Mouse (Mus musculus) spleen, postnatal 36 days (tissue): ENCODE results near the gene Dhdh.
A peak's percentile ranks its signal among the peaks of the same experiment; 100 is the strongest.
"Not testable (repeated sequence)": the region's sequence is repeated elsewhere in the genome, so short reads cannot be mapped to it uniquely, and the experiment has no call there.

Experiments
- DNase-seq, 2 experiments: peaks; one replicate each; pipeline ENCODE4 v3.0.0; 2022; ENCODE audit warnings: low spot score in 2 of 2, mixed read lengths in 1 of 2

Gene Dhdh

DNA sequence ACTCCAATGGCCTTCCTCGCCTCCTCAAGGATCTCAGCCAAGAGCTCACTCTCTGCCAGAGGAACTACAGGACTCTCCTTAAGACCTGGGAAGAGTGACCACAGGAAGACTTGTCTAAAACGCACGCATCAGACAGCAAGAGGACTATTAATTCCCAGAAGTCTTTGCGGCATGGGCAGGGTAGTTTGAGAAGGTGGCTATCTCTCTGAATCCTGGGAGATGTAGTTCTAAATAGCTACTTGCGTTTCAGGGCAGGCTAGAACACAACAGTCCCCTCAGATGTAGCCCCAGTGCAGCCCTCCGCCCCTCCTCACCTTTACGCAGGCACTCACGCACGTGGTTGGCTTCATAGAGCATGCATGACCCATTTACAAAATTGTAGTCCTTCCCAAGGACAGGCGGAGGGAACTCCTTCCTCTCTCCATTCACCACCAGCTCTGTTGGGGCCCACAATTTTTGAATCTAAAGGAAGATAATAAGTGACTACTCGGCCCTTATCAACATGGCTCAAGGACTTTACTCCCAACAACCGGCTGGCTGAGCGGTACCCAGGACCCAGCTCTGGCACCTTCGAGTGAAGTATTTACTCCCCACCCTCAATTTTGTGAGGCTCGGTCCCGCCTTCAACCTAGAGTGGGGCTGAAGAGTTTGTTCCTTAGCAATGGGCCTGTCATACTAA lies 13.2 kb downstream of the Dhdh start:
- no peak for DNase-seq

DNA sequence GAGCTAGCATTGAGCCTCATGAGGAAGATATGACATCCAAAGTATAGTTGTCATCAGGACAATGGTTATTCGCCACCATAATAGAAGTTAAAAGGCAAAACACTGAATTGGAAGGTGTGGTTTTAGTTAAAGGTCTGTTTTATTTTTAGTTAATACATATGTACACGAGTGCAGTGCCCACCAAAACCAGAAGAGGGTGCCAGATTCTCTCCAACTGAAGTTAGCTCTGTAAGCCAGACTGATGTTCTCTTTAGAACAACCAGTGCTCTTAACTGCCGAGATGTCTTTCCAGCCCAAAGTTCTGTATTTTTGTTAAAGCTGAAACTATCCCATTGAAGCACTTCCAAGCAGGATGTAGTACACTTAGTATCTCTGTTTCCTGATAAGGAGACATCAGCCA lies 17.7 kb downstream of the Dhdh start:
- DNase-seq, result peak; percentile 58 to 72

DNA sequence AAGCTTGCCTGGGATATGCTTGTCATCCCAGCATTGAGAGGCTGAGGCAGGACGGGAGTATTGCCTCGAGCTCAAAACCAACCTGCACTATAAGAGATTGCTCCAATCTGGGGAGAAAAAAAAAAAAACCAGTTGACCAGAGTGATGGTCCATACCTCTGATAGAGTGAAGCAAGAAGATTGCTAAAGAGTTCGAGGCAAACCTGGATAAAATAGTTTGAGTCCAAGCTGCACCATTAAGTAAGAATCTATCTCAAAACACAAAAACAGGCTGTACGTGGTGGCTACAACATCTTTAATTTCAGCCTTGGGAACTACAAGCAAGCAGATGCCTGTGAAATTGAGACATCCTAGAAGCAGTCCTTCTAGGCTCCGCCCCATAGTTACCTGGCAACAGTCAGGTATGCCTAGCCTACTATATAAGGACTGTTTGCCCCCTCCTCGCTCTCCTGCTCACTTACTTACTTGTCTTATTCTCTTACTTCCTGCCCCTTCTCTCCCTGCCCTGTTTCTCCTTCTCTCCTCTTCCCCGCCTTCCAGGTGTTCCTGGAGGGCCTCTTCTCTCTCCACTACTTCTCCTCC lies 21.4 kb downstream of the Dhdh start:
- DNase-seq, result no peak

DNA sequence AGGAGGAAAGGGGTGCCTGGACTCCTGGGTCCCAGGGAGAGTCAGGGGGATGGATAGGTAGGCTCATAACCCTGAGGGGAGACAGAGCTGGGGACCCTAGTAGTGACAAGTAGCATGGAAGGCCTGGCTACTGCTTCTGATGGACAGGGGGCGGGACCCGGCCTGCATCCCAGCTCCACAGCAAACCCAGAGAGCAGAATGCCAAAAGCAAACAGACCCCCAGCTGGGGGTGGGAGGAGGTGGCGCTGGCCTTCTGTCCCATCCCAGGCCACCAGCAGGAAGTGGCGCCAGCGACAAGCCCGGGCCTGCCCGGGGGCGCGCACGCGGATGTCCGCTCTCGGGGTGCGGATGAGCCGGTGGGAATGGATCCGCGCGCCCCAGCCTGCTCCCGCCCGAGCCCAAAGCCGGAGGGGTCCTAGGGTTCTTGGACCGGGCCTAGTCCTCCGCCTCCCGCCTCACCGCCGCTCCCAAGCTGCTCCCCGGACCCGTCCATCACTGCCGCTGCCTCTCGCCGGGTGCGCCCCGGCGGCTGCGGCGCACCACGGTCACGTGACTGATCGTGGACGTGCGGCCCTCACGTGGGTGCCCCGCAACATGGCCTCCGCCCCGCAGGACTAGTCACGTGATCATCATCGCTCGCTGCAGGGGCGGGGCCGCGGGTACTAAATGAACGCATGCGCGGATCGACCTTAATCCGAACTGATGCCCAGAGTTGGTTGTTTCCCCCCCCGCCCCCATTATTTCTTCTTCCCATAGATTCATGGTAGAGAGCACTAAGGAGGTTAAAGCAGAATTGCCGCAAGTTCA lies 22.1 kb downstream of the Dhdh start, which contains the start of gene Bax:
Bax (minus strand) TSS at position 616 of the 807 bp plus-strand sequence.
- peak; percentile 92 to 96 for DNase-seq

DNA sequence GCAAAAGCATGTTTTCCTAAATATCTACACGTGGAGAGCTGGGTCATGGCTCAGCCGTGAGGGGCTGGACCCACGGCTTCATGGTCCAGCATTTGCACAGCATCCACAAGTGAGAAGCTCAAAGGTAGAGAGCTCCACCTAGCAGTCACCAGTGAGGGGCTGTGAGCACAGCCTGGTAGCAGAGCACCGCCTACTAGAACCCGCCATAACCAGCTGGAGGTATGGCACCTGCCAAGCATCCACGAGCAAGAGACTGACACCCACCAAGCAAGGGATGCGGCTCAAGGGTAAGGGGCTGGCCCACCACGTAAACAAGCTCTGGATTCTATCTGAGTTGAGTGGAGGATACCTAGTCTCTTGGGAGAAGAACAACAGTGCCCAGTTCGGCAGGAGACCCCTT lies 23.1 kb downstream of the Dhdh start:
- no peak for DNase-seq

- DNase-seq, result no peak
These were observed 23.5 kb downstream of the Dhdh start for GRCm38 (mm10) chr7:45465112-45465511.

DNA sequence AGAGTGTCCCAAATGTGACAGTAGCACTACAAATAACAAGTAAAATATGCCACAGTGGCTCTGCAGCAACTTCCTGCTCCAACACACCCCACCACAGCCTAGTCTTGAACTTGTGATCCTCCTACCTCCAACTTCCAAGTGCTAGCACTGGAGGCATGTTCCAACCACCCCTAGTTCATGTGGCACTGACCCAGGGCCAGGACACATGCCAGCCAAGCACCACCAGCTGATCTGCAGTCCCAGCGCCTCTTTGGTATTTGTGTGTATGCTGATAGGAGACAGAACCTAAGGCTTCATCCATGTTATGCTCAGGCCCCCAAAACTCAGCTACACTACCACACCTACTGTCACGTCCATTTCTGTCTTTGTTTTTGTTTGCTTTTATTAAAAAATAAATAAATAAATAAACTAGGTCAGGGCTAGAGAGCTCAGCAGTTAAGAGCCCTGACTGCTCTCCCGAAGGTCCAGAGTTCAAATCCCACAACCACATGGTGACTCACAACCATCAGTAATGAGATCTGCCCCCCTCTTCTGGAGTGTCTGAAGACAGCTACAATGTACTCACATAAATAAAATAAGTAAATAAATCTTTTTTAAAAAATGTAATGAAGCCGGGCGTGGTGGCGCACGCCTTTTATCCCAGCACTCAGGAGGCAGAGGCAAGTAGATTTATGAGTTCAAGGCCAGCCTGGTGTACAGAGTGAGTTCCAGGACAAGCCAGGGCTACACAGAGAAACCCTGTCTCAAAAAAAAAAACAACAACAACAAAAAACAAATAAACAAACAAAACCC lies 24.4 kb downstream of the Dhdh start:
- DNase-seq, result no peak

DNA sequence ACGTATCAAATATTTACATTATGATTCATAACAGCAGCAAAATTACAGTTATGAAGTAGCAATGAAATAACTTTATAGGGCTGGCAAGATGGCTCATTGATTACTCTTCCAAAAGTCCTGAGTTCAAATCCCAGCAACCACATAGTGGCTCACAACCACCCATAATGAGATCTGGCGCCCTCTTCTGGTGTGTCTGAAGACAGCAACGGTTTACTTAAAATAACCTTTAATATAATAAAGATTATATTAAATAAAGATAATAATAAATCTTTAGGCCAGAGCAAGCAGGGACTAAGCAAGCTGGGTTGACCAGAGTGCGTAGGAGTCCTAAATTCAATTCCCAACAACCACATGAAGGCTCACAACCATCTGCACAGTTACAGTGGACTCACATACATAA lies 25.7 kb downstream of the Dhdh start:
- not testable (repeated sequence) for DNase-seq

DNA sequence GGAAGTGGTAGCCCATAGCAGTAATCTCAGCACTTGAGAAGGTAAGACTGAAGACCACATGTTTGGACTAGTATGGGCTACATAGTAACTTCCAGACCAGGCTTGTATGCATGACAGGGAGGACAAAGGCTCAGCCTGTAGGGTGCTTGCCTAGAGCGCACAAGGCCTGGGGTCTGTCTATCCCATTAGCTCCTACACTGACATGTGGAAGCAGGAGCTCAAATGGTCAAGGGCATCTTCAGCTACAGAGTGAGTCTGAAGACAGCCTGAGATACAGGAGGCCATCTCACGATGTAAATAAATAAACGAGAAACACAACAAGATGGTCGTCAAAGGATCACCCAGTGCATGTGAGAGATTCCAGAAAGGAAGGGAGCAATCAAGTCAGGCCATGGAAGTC lies 26.3 kb downstream of the Dhdh start:
- no peak for DNase-seq

GRCm38 (mm10) chr7:45461781-45462180 lies 26.8 kb downstream of the Dhdh start:
- no peak for DNase-seq

DNA sequence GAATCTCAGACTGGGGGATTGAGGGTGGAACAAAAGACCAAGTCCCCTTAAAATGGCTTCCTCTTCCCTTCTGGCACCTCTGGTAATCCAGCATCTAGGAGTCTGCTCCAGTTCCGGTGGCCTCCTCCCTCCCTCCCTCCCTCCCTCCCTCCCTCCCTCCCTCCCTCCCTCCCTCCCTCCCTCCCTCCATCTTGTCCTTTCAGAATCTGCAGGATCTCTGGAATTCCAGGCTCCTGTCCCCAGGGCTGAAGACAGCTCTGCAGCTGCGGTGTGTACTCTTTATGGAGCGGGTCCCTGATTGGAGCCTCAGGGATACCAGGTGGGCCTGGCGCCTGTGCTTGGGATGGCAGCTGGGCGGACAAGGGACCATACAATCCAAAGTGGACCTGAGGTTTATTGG lies 27.3 kb downstream of the Dhdh start:
- DNase-seq, result no peak

DNA sequence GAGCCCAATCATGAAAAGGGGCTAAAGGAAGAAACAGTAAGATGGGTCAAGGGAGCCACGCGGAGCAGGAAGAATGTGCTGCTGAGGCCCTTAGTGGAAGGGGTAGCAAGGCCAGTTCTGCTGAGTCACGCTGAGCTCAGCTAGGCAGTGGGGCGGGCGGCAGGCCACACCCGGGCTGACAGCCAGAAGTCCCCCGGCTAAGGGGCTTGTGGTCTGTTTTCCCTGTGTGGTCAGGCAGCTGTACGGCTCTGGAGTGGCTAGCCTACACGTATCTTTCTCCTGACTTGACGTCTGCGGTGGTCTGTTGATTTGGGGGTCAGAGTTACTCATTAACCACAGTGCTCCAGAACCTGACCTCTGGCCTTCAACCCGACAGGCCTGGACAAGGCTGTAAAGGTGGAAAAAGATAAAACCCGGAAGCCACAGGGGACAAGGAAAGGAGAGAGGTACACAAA lies 27.7 kb downstream of the Dhdh start:
- DNase-seq, result peak; percentile 65 to 74

DNA sequence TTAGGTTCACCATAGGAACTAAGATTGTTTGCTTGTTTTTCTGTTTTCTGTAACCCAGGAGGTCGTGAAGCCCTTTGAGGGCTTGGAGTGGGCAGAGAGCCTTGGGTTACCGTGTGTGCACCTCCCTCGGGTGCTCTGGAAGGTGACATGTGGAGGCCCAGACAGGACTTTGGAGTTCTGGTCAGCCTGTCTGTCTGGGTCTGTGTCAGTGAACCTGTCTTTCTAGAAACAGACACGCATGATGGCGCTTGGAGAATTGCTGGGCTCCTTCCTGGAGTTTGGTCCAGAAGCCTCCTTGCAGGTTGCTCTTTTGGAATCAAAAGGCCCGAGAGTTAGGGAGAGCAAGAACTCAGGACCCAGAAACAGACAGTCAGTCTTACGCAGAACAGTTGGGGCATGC lies 28.2 kb downstream of the Dhdh start:
- DNase-seq, result no peak

DNA sequence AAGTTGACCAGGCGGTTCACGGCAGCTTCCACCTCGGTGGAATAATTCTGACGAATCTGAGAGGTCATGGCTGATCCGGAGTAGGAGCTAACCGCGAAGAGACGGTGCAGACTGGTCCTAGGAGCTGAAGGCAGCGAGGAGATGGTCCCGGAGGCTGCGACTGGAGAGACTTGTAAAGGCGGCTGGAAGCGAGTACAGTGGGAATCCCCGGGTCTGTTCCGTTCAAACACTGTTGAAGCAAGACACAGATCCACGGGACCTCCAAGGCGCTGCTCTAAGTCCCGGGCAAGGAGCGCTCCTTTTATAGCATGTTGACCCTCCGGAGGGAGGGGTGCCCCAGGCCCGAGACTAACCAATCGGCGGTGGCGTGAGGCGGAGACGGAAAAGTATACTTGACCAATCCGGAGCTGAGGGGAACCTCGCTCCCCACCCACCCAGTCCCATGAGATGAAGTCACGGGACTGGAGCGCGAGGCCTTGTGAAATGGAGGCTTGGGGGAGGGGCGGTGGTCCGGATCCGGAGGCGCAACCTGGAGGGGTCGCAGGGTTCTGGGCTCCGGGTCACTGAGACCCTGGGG lies 29.0 kb downstream of the Dhdh start, which contains the start of gene Ftl1:
Ftl1 (minus strand) TSS at position 321 of the 577 bp plus-strand sequence.
- DNase-seq, result peak; percentile 98 to 99

GRCm38 (mm10) chr7:45458748-45459563 lies 29.6 kb downstream of the Dhdh start:
- DNase-seq, result peak; percentile 72 to 79

DNA sequence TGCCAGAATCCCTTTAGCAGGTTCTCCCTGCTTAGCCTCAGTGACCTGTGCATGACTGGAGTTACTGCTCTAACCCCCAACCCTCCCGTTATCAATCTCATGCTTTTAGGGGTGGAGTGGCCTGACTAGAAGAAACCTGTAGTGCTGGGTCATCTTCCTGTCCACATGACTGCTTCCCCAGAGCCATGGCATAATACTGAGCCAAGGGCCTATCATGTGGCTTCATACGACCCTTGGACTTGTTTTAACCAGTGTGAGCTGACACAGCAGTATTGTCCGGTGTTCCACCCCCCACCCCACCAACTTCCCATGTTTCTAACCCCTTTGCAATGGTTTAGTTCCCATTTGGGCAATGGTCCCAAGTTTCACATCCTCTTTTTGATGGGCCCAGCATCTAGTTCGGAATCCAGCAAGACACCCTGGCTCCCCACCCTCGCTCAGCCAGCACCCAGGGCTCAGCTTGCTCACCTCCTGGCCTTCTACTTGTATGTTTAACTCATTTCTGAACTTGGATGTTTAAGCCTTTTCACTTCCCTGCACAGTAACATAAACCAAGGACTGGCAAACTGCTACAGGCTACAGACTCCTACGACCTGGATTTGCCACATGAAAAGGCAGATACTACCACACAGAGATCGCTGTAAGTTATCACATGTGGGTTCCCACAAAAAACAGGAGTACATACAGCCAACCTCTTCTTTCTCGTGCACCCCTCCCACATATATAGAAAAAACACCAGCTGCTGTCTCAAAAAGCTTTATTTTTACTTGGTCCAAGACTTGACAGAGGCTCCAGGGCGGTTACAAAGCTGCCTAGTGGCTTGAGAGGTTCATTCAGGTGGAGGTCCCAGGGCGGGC lies 31.2 kb downstream of the Dhdh start:
- peak; percentile 62 to 69 for DNase-seq

DNA sequence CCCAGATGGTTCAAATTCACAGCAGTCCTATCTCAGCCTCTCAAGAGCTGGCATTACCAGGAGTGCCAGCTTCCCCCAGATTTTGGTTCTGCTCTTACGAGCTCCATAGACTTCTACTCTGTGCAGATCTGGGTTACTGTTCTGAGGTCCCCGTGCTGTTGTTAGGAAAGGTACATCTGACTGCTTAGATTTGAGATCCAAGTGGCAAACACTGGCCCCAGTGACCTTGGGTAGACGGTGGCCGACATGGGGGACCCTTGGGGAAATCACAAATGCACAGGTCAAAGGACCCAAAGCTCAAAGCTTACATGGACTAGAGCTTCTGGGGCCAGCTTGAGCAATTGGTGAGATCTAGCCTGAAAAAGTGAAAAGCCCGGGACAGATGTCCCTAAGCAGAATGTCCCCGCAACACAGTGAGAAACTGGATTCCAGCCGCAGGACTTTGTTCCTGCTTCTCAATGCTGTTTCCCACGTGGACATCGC lies 31.8 kb downstream of the Dhdh start:
- no peak for DNase-seq

DNA sequence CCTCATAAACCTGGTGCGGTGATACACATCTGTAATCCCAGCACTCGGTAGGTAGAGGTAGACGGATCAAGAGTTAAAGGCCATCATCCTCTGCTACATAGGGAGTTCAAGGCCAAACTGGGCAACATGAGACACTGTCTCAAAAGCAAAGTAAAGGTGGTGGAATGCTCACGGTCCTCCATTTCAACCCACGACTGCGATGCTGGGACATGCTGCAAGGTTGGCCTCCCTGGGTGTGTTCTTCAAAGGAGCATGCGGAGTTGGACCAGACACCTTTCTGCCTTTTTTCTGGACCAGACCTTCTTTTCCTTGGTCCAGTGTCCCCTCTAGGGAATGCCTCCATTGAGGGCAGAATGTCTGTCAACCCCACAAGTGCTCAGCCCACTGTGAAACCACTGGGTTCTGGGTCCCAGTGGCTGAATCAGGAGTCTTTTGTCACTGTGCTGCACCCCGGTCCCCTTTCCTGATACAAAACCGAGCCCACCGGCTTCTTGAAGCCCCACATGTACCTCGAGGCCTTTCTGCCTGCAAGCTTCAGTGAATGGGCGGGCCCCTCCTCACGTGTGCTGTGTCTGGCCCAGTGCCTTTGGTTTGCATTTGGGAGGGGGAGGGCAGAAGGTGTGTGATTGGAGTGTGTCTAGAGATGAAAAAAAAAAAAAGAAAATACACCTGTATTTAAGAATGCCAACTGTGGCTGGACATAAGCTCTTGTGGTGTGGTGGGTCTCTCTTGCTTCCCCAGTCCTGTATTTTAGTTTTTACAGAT lies 32.5 kb downstream of the Dhdh start:
- no peak for DNase-seq

DNA sequence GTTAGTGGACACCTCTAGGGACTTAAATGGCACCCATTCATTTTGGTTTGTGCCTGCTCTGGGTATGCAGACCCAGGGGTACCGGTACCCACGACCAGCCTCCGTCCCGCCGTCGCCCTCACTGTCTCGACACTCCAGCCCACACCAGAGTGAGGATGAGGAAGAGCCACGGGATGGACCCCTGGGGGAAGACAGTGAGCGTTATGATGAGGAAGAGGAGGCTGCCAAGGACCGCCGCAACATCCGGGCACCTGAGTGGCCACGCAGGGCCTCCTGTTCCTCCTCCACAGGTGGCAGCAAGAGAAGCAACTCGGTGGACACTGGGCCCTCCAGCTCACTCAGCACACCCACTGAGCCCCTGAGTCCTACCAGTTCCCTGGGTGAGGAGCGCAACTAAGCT lies 33.6 kb downstream of the Dhdh start:
- DNase-seq, result no peak
